Mouse (Mus musculus) hindbrain, embryonic 15.5 days (tissue): ENCODE data around the gene Ccnl1. TPM values are rescaled to one million over a fixed set of nuclear protein-coding genes. Genes with fewer than 3 reads are reported as not detected.

Experiments
- ATAC-seq: fragments of 200-750 bp; cut with Nextera tagmentation; 2 replicates; pipeline ENCODE4 v1.8.0; 2017; ENCODE audit warnings: low read depth, moderate number of reproducible peaks, moderate TSS enrichment; ENCODE audit not compliant: low FRiP score
- H3K27ac ChIP-seq: fragments of 300-500 bp; sonication (generic); replicated peaks from 2 replicates; pipeline ENCODE4 v1.5.1; 2015; ENCODE audit warnings: mild to moderate bottlenecking, inconsistent platforms
- H3K27me3 ChIP-seq: fragments of 300-500 bp; sonication (generic); 2 replicates; pipeline ENCODE4 v1.6.1; 2015; ENCODE audit warnings: control low read depth, inconsistent platforms
- H3K36me3 ChIP-seq: fragments of 300-500 bp; sonication (generic); 2 replicates; pipeline ENCODE4 v1.6.1; 2015; ENCODE audit warnings: control low read depth, inconsistent platforms
- H3K4me1 ChIP-seq: fragments of 300-500 bp; sonication (generic); replicated peaks from 2 replicates; pipeline ENCODE4 v1.6.1; 2015; ENCODE audit warnings: control low read depth, inconsistent platforms
- H3K4me2 ChIP-seq: fragments of 300-500 bp; sonication (generic); 2 replicates; pipeline ENCODE4 v1.6.1; 2015; ENCODE audit warnings: moderate library complexity, mild to moderate bottlenecking, inconsistent platforms
- H3K4me3 ChIP-seq: fragments of 300-500 bp; sonication (generic); 2 replicates; pipeline ENCODE4 v1.5.1; 2015; ENCODE audit warnings: mild to moderate bottlenecking, inconsistent platforms
- H3K9ac ChIP-seq: fragments of 300-500 bp; sonication (generic); 2 replicates; pipeline ENCODE4 v1.6.1; 2015; ENCODE audit warnings: inconsistent platforms
- H3K9me3 ChIP-seq: fragments of 300-500 bp; sonication (generic); 2 replicates; pipeline ENCODE4 v1.6.1; 2016; ENCODE audit warnings: control low read depth, inconsistent platforms
- WGBS: fragments of 180-500 bp; shearing (Covaris S2); methylation state at CpG from one replicate; pipeline ENCODE4 v1.1.7; 2015; 5-methylcytosine and 5-hydroxymethylcytosine counted together
- polyA plus RNA-seq: library from polyadenylated mRNA; unstranded; fragments of >200 nt; fragmentation: Nextera tagmentation; extraction: Ambion mirVana; gene quantifications from 2 replicates; pipeline ENCODE4 v1.2.1, GENCODE M21; 2015

The Ccnl1 gene
- polyA plus RNA-seq, 1 experiment from 2014 or later: 63.6 TPM

- H3K4me2 ChIP-seq: 0 out of 2 replicates have a peak overlapping the region, but pooled peaks have one; percentile 21
- no peak for ATAC-seq
Observed at GRCm38 (mm10) chr3:65954499-65955391, 3.3 kb downstream of the Ccnl1 start.

GRCm38 (mm10) chr3:65950831-65951365, 7.2 kb downstream of the Ccnl1 start:
- ATAC-seq: no peak
- Histone ChIP-seq H3K36me3 (peaks cover 50% of the 10 kb centered on the region), H3K9me3 (no peaks in the 10 kb centered on the region), H3K9ac (no peak overlapping the region), H3K4me3 (no peak overlapping the region), H3K27ac (no peak overlapping the region), H3K4me2 (no peak overlapping the region), H3K4me1 (peaks cover 32% of the 10 kb centered on the region), H3K27me3 (no peaks in the 10 kb centered on the region)
- 87% methylated on average over 4 of the region's 4 CpGs for WGBS

More at GRCm38 (mm10) chr3:65954499-65955391, 3.3 kb downstream of the Ccnl1 start:
- Histone ChIP-seq H3K9me3 (no peaks in the 10 kb centered on the region), H3K27me3 (no peaks in the 10 kb centered on the region), H3K27ac (no peak overlapping the region), H3K4me3 (no peak overlapping the region), H3K36me3 (peaks cover 27% of the 10 kb centered on the region), H3K9ac (no peak overlapping the region), H3K4me1 (peaks cover 54% of the 10 kb centered on the region)
- 48% methylated on average over 8 of the region's 8 CpGs for WGBS

- peaks cover 53% of the 10 kb centered on the region for H3K36me3 ChIP-seq
Observed at GRCm38 (mm10) chr3:65950304-65950703, 7.7 kb downstream of the Ccnl1 start.

GRCm38 (mm10) chr3:65945277-65945932, 12.6 kb downstream of the Ccnl1 start:
- H3K27me3 ChIP-seq: no peaks in the 10 kb centered on the region
- no peaks in the 10 kb centered on the region for H3K4me1 ChIP-seq
- H3K9ac ChIP-seq: no peak overlapping the region
- H3K4me2 ChIP-seq: no peak overlapping the region
- no peaks in the 10 kb centered on the region for H3K9me3 ChIP-seq
- peaks cover 52% of the 10 kb centered on the region for H3K36me3 ChIP-seq
- no peak for ATAC-seq
- H3K4me3 ChIP-seq: no peak overlapping the region
- WGBS: 95% methylated on average over 2 of the region's 2 CpGs
- no peak overlapping the region for H3K27ac ChIP-seq

More at GRCm38 (mm10) chr3:65950304-65950703, 7.7 kb downstream of the Ccnl1 start:
- Histone ChIP-seq H3K4me3 (no peak overlapping the region), H3K4me1 (peaks cover 30% of the 10 kb centered on the region), H3K9me3 (no peaks in the 10 kb centered on the region), H3K27me3 (no peaks in the 10 kb centered on the region), H3K27ac (no peak overlapping the region), H3K9ac (no peak overlapping the region), H3K4me2 (no peak overlapping the region)
- 95% methylated on average over 2 of the region's 2 CpGs for WGBS
- ATAC-seq: no peak

GRCm38 (mm10) chr3:65944713-65945112, 13.3 kb downstream of the Ccnl1 start:
- Histone ChIP-seq H3K9me3 (no peaks in the 10 kb centered on the region), H3K4me2 (no peak overlapping the region), H3K27ac (no peak overlapping the region), H3K4me3 (no peak overlapping the region), H3K36me3 (peaks cover 49% of the 10 kb centered on the region), H3K9ac (no peak overlapping the region), H3K4me1 (no peaks in the 10 kb centered on the region), H3K27me3 (no peaks in the 10 kb centered on the region)
- ATAC-seq: peak; percentile 39; the same call in 1 of the 2 replicates
- 91% methylated on average over 3 of the region's 3 CpGs for WGBS

GRCm38 (mm10) chr3:65943453-65943852, 14.6 kb downstream of the Ccnl1 start:
- Histone ChIP-seq H3K9ac (no peak overlapping the region), H3K36me3 (peaks cover 40% of the 10 kb centered on the region), H3K27ac (no peak overlapping the region), H3K4me2 (no peak overlapping the region), H3K27me3 (no peaks in the 10 kb centered on the region), H3K4me3 (no peak overlapping the region), H3K4me1 (no peaks in the 10 kb centered on the region), H3K9me3 (no peaks in the 10 kb centered on the region)
- ATAC-seq: peak; percentile 33; the same call in 1 of the 2 replicates
- 92% methylated on average over 4 of the region's 4 CpGs for WGBS

GRCm38 (mm10) chr3:65941052-65941451, 17.0 kb downstream of the Ccnl1 start:
- Histone ChIP-seq H3K9ac (no peak overlapping the region), H3K27me3 (no peaks in the 10 kb centered on the region), H3K9me3 (no peaks in the 10 kb centered on the region), H3K4me2 (no peak overlapping the region), H3K36me3 (peaks cover 19% of the 10 kb centered on the region), H3K27ac (no peak overlapping the region), H3K4me1 (no peaks in the 10 kb centered on the region), H3K4me3 (no peak overlapping the region)
- no peak for ATAC-seq
- WGBS: 76% methylated on average over 1 of the region's 1 CpGs

GRCm38 (mm10) chr3:65938211-65938610, 19.8 kb downstream of the Ccnl1 start:
- WGBS: 20% methylated on average over 3 of the region's 3 CpGs
- H3K27ac ChIP-seq: no peak overlapping the region
- H3K4me2 ChIP-seq: no peak overlapping the region
- H3K4me3 ChIP-seq: no peak overlapping the region
- no peaks in the 10 kb centered on the region for H3K27me3 ChIP-seq
- H3K4me1 ChIP-seq: no peaks in the 10 kb centered on the region
- no peaks in the 10 kb centered on the region for H3K9me3 ChIP-seq
- no peak overlapping the region for H3K9ac ChIP-seq
- no peak for ATAC-seq
- H3K36me3 ChIP-seq: no peaks in the 10 kb centered on the region

GRCm38 (mm10) chr3:65936384-65936783, 21.7 kb downstream of the Ccnl1 start:
- H3K27ac ChIP-seq: no peak overlapping the region
- no peak overlapping the region for H3K4me3 ChIP-seq
- H3K36me3 ChIP-seq: no peaks in the 10 kb centered on the region
- peak; percentile 59; the same call in 1 of the 2 replicates for ATAC-seq
- H3K9me3 ChIP-seq: no peaks in the 10 kb centered on the region
- no peaks in the 10 kb centered on the region for H3K4me1 ChIP-seq
- no peak overlapping the region for H3K4me2 ChIP-seq
- H3K9ac ChIP-seq: no peak overlapping the region
- no peaks in the 10 kb centered on the region for H3K27me3 ChIP-seq
- 50% methylated on average over 12 of the region's 12 CpGs for WGBS

GRCm38 (mm10) chr3:65935153-65935552, 22.9 kb downstream of the Ccnl1 start:
- no peak overlapping the region for H3K9ac ChIP-seq
- H3K9me3 ChIP-seq: no peaks in the 10 kb centered on the region
- no peaks in the 10 kb centered on the region for H3K27me3 ChIP-seq
- no peak overlapping the region for H3K4me2 ChIP-seq
- no peak overlapping the region for H3K27ac ChIP-seq
- H3K4me1 ChIP-seq: peaks cover under 1% of the 10 kb centered on the region; the same call in 1 of the 2 replicates
- no peak for ATAC-seq
- no peak overlapping the region for H3K4me3 ChIP-seq
- no peaks in the 10 kb centered on the region for H3K36me3 ChIP-seq
- WGBS: 93% methylated on average over 4 of the region's 4 CpGs

GRCm38 (mm10) chr3:65933726-65934125, 24.3 kb downstream of the Ccnl1 start:
- Histone ChIP-seq H3K27ac (no peak overlapping the region), H3K4me3 (no peak overlapping the region), H3K36me3 (no peaks in the 10 kb centered on the region), H3K27me3 (no peaks in the 10 kb centered on the region), H3K9me3 (no peaks in the 10 kb centered on the region), H3K4me1 (peaks cover 14% of the 10 kb centered on the region), H3K4me2 (no peak overlapping the region), H3K9ac (no peak overlapping the region)
- no peak for ATAC-seq
- 83% methylated on average over 4 of the region's 4 CpGs for WGBS

- no peaks in the 10 kb centered on the region for H3K36me3 ChIP-seq
- no peaks in the 10 kb centered on the region for H3K27me3 ChIP-seq
- no peak overlapping the region for H3K4me2 ChIP-seq
- H3K4me3 ChIP-seq: no peak overlapping the region
- no peak overlapping the region for H3K9ac ChIP-seq
- no peak overlapping the region for H3K27ac ChIP-seq
- H3K4me1 ChIP-seq: peaks cover 14% of the 10 kb centered on the region
- 91% methylated on average over 7 of the region's 7 CpGs for WGBS
- no peaks in the 10 kb centered on the region for H3K9me3 ChIP-seq
- ATAC-seq: no peak
Observed at GRCm38 (mm10) chr3:65931542-65931941, 26.5 kb downstream of the Ccnl1 start.
